Comparison of ENCODE assay signal across 8 mouse cellular contexts in the genomic region with DNA sequence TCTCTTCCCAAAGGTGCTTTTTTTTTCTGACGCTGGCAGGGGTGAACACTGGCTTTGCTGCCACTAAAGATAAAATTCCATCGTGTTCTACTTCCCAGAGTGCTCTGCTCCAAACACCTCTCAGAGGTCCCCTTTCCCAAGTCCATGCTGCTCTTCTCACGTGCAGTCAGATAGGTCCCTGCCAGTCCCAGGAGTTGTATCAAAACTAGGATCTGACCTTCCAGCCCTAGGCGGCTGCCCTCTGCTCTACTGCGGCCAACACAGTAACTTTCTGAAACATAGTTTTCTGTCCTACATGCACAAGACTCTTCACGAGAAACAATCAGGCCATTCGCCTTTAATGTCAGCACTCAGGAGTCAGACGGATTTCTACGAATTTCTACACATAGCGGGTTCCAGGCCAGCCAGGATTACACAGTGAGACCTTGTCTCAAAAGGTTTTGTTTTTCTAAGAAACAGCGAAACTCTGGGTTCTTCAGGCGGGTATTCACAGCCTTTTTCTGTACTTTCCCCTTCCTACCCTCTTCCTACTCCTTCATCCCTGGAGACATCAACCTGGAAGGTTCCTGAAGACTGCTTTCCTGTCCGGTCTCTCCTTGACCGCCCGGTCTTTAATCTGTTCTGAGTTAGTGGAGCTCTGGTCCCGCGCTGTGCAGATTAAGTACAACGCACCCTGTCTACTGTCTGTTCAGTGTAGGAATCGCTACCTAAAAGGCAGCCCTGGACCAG. TPM values are rescaled to one million over a fixed set of nuclear protein-coding genes. Genes with fewer than 3 reads are reported as not detected.
DNase-seq lines count a peak whose midpoint lies in the region; ATAC-seq and TF ChIP-seq lines count a peak whose summit lies in the region.

No protein-coding gene starts in this region.

- peak; percentile 2; the same call in 1 of the 2 replicates for ATAC-seq in forebrain, embryonic 12.5 days (ENCODE audit: low FRiP score)
- ATAC-seq in limb, embryonic 11.5 days (ENCODE audit: insufficient number of reproducible peaks, low FRiP score, low TSS enrichment, low read depth), result peak; percentile 39; the same call in 1 of the 2 replicates

- H3K9me3 ChIP-seq in forebrain, embryonic 12.5 days, result no peaks in the 10 kb centered on the region
- no peaks in the 10 kb centered on the region for H3K9me3 ChIP-seq in limb, embryonic 11.5 days (ENCODE audit: control insufficient read depth, low read length)

- WGBS in forebrain, embryonic 12.5 days, result 33% methylated on average over 19 of the region's 19 CpGs
- WGBS in limb, embryonic 11.5 days, result 32% methylated on average over 19 of the region's 19 CpGs
- 17% methylated on average over 19 of the region's 19 CpGs for WGBS in small intestine, adult 2 months

- H3K27me3 ChIP-seq in C2C12 (ENCODE audit: control insufficient read depth, insufficient read depth, insufficient read length), result no peaks in the 10 kb centered on the region
- H3K27me3 ChIP-seq in forebrain, embryonic 12.5 days, result no peaks in the 10 kb centered on the region
- no peaks in the 10 kb centered on the region for H3K27me3 ChIP-seq in limb, embryonic 11.5 days (ENCODE audit: control insufficient read depth, insufficient read depth, low read length)
- H3K27me3 ChIP-seq in small intestine, adult 2 months (ENCODE audit: control insufficient read depth, insufficient read depth, low read length), result no peaks in the 10 kb centered on the region

- DNase-seq in adrenal gland, postnatal 14 days, result peak; percentile 45
- no peak for DNase-seq in adrenal gland, postnatal 25 days
- peak; percentile 27 for DNase-seq in limb, embryonic 11.5 days (ENCODE audit: low spot score)
- no peak for DNase-seq in retina, embryonic 14.5 days (ENCODE audit: low spot score)
- no peak for DNase-seq in layer of hippocampus, adult 9-10 months (ENCODE audit: low spot score)

- peaks cover 20% of the 10 kb centered on the region for H3K4me1 ChIP-seq in forebrain, embryonic 12.5 days
- H3K4me1 ChIP-seq in limb, embryonic 11.5 days (ENCODE audit: control insufficient read depth, insufficient read depth, low read length), result peaks cover 5% of the 10 kb centered on the region; the same call in 1 of the 2 replicates
- H3K4me1 ChIP-seq in small intestine, adult 2 months (ENCODE audit: control insufficient read depth, insufficient read depth, insufficient read length, low read length), result peaks cover 6% of the 10 kb centered on the region

- peak overlapping the region; percentile 61 for H3K9ac ChIP-seq in forebrain, embryonic 12.5 days
- H3K9ac ChIP-seq in limb, embryonic 11.5 days (ENCODE audit: low read length), result peak overlapping the region; percentile 51

- TF ChIP-seq CTCF in C2C12 (IDR thresholded peaks at IDR 0.05; ENCODE audit: control insufficient read depth, insufficient read depth, insufficient read length), result no peak
- TF ChIP-seq CTCF in small intestine, adult 2 months (IDR thresholded peaks at IDR 0.05; ENCODE audit: extremely low read depth, insufficient read length, insufficient replicate concordance, low read depth, low read length), result no peak

- H3K36me3 ChIP-seq in C2C12 (ENCODE audit: control insufficient read depth, insufficient read depth), result no peaks in the 10 kb centered on the region
- H3K36me3 ChIP-seq in forebrain, embryonic 12.5 days (replicated peaks), result no peaks in the 10 kb centered on the region
- H3K36me3 ChIP-seq in limb, embryonic 11.5 days (ENCODE audit: control insufficient read depth, insufficient read depth, low read length), result no peaks in the 10 kb centered on the region
- H3K36me3 ChIP-seq in small intestine, adult 2 months (ENCODE audit: control insufficient read depth, insufficient read depth, low read length), result no peaks in the 10 kb centered on the region

- peak overlapping the region; percentile 77 for H3K27ac ChIP-seq in forebrain, embryonic 12.5 days
- peak overlapping the region; percentile 75 for H3K27ac ChIP-seq in limb, embryonic 11.5 days (replicated peaks; ENCODE audit: low read depth, low read length)
- H3K27ac ChIP-seq in small intestine, adult 2 months (ENCODE audit: insufficient read depth, low read depth, low read length), result peak overlapping the region; percentile 30; the same call in 1 of the 2 replicates

- no peaks in the 10 kb centered on the region for H3K79me2 ChIP-seq in C2C12 (ENCODE audit: control insufficient read depth, insufficient read depth)

- peak overlapping the region; percentile 19 for H3K4me3 ChIP-seq in C2C12 (ENCODE audit: insufficient read depth, poor library complexity, severe bottlenecking)
- H3K4me3 ChIP-seq in forebrain, embryonic 12.5 days (replicated peaks), result peak overlapping the region; percentile 52
- H3K4me3 ChIP-seq in limb, embryonic 11.5 days (ENCODE audit: low read depth, low read length), result peak overlapping the region; percentile 50
- peak overlapping the region; percentile 66 for H3K4me3 ChIP-seq in small intestine, adult 2 months (ENCODE audit: low read depth, low read length)

- peak overlapping the region; percentile 74 for H3ac ChIP-seq in C2C12 (ENCODE audit: control insufficient read depth, insufficient read length, low read depth)

- peak overlapping the region; percentile 59 for H3K4me2 ChIP-seq in forebrain, embryonic 12.5 days
- H3K4me2 ChIP-seq in limb, embryonic 11.5 days (ENCODE audit: low read depth, severe bottlenecking), result peak overlapping the region; percentile 61

- no peak for TF ChIP-seq POLR2A in small intestine, adult 2 months (IDR thresholded peaks at IDR 0.05; ENCODE audit: low read depth, low read length)

- no peaks in the 10 kb centered on the region for H3K79me3 ChIP-seq in C2C12 (ENCODE audit: low read depth)

TF ChIP-seq in C2C12, 6 proteins besides CTCF, POLR2A, EP300 and RAD21:
- TF ChIP-seq MAX (IDR thresholded peaks at IDR 0.05) (no peak), CEBPB (IDR thresholded peaks at IDR 0.05; ENCODE audit: low read depth) (no peak), USF1 (IDR thresholded peaks at IDR 0.05; ENCODE audit: low read depth) (no peak), MYOD1 (IDR thresholded peaks at IDR 0.05; ENCODE audit: control insufficient read depth, insufficient read length, low read depth) (no peak), FOSL1 (IDR thresholded peaks at IDR 0.05; ENCODE audit: insufficient read depth, low read length, poor library complexity, severe bottlenecking) (no peak), MYOG (IDR thresholded peaks at IDR 0.05; ENCODE audit: control insufficient read depth, extremely low read depth, insufficient read length) (no peak)

RNA-seq across cellular contexts. Expression of a gene that starts 19.8 kb away (rescaled TPM):
- 186 and 262 TPM in 2 replicates for total RNA-seq in adrenal gland, postnatal 14 days (2021)
- total RNA-seq in adrenal gland, postnatal 25 days (2021), result 1,091 and 1,950 TPM in 2 replicates
- polyA plus RNA-seq in C2C12 (2012; fragmentation: generic; extraction: Trizol), result 47.1 TPM
- polyA plus RNA-seq in forebrain, embryonic 12.5 days (2016; fragmentation: Nextera tagmentation; extraction: Ambion mirVana), result 10.6 and 10.8 TPM in 2 replicates
- 16.7 and 18.6 TPM in 2 replicates for polyA plus RNA-seq in limb, embryonic 11.5 days (2014; fragmentation: Nextera tagmentation; extraction: Ambion mirVana)
- 9.6 and 24.9 TPM in 2 replicates for polyA plus RNA-seq in small intestine, adult 2 months (2012; rRNA removed)

RNA-seq across cellular contexts. Expression of a gene that starts 55.0 kb away (rescaled TPM):
- total RNA-seq in adrenal gland, postnatal 14 days (2021), result 2.2 and 2.9 TPM in 2 replicates
- 5.5 and 6.4 TPM in 2 replicates for total RNA-seq in adrenal gland, postnatal 25 days (2021)
- 0.05 TPM for polyA plus RNA-seq in C2C12 (2012; fragmentation: generic; extraction: Trizol)
- 0.15 and 0.29 TPM in 2 replicates for polyA plus RNA-seq in forebrain, embryonic 12.5 days (2016; fragmentation: Nextera tagmentation; extraction: Ambion mirVana)
- polyA plus RNA-seq in limb, embryonic 11.5 days (2014; fragmentation: Nextera tagmentation; extraction: Ambion mirVana), result 0.09 TPM in 1 of 2 replicates, not detected in the other
- 0.08 and 0.22 TPM in 2 replicates for polyA plus RNA-seq in small intestine, adult 2 months (2012; rRNA removed)

Comparison
In these comparisons a context has a peak if more than half of its experiments do, and no peak if none do; other contexts are left out.
1. DNase-seq: peak in adrenal gland, postnatal 14 days (single experiment) and limb, embryonic 11.5 days (single experiment); none in adrenal gland, postnatal 25 days (single experiment), retina, embryonic 14.5 days (single experiment) and layer of hippocampus, adult 9-10 months (single experiment).
2. Peak in every context shown above with its lines, with median percentiles within 50 percentile points of each other: H3K4me3 ChIP-seq and H3K27ac ChIP-seq.